Mouse (Mus musculus) limb, embryonic 11.5 days (tissue): ENCODE results near the gene Pacrg. TPM values are rescaled to one million over a fixed set of nuclear protein-coding genes. Genes with fewer than 3 reads are reported as not detected.

Experiments used
- ATAC-seq: fragments of 200-750 bp; cut with Nextera tagmentation; 2 replicates; pipeline ENCODE4 v1.8.0; 2017; ENCODE audit warnings: low read depth; ENCODE audit not compliant: insufficient number of reproducible peaks, low FRiP score, low TSS enrichment
- DNase-seq: peaks from one replicate; pipeline ENCODE4 v3.0.0-alpha.2; 2015; ENCODE audit warnings: low spot score
- H3K27ac ChIP-seq: fragments of 300-500 bp; sonication (generic); replicated peaks from 2 replicates; pipeline ENCODE4 v1.5.1; 2014; ENCODE audit warnings: low read depth, mild to moderate bottlenecking, low read length
- H3K27me3 ChIP-seq: fragments of 300-500 bp; sonication (generic); 2 replicates; pipeline ENCODE4 v1.6.1; 2014; ENCODE audit warnings: mild to moderate bottlenecking, low read length, mixed read lengths; ENCODE audit not compliant: control insufficient read depth, insufficient read depth
- H3K36me3 ChIP-seq: fragments of 300-500 bp; sonication (generic); 2 replicates; pipeline ENCODE4 v1.6.1; 2014; ENCODE audit warnings: mild to moderate bottlenecking, low read length, moderate library complexity, mixed read lengths; ENCODE audit not compliant: control insufficient read depth, insufficient read depth
- H3K4me1 ChIP-seq: fragments of 300-500 bp; sonication (generic); 2 replicates; pipeline ENCODE4 v1.6.1; 2014; ENCODE audit warnings: low read length, mixed read lengths; ENCODE audit not compliant: control insufficient read depth, insufficient read depth
- H3K4me2 ChIP-seq: fragments of 300-500 bp; sonication (generic); 2 replicates; pipeline ENCODE4 v1.6.1; 2014; ENCODE audit warnings: low read depth, mild to moderate bottlenecking, moderate library complexity; ENCODE audit not compliant: severe bottlenecking
- H3K4me3 ChIP-seq: fragments of 300-500 bp; sonication (generic); 2 replicates; pipeline ENCODE4 v1.5.1; 2014; ENCODE audit warnings: low read depth, low read length
- H3K9ac ChIP-seq: fragments of 300-500 bp; sonication (generic); 2 replicates; pipeline ENCODE4 v1.6.1; 2014; ENCODE audit warnings: mild to moderate bottlenecking, low read length
- H3K9me3 ChIP-seq: fragments of 300-500 bp; sonication (generic); 2 replicates; pipeline ENCODE4 v1.6.1; 2016; ENCODE audit warnings: low read length; ENCODE audit not compliant: control insufficient read depth
- WGBS: fragments of 180-500 bp; shearing (Covaris S2); extraction: QIAGEN DNeasy Blood & Tissue Kit; methylation state at CpG from one replicate; pipeline ENCODE4 v1.1.7; 2014; 5-methylcytosine and 5-hydroxymethylcytosine counted together
- polyA plus RNA-seq: library from polyadenylated mRNA; unstranded; fragments of >200 nt; fragmentation: Nextera tagmentation; extraction: Ambion mirVana; gene quantifications from 2 replicates; pipeline ENCODE4 v1.2.1, GENCODE M21; 2014

Gene Pacrg
- polyA plus RNA-seq, 1 experiment from 2014 or later, result 1.3 TPM

GRCm38 (mm10) chr17:10363151-10363550 is 477.0 kb downstream of the Pacrg start:
- Histone ChIP-seq H3K27ac (no peak overlapping the region), H3K4me2 (no peak overlapping the region), H3K36me3 (no peaks in the 10 kb centered on the region), H3K9me3 (no peaks in the 10 kb centered on the region), H3K4me3 (no peak overlapping the region), H3K9ac (no peak overlapping the region), H3K4me1 (no peaks in the 10 kb centered on the region), H3K27me3 (no peaks in the 10 kb centered on the region)
- no peak for DNase-seq
- WGBS, result 79% methylated on average over 3 of the region's 3 CpGs
- ATAC-seq, result no peak

- Histone ChIP-seq H3K27ac (no peak overlapping the region), H3K9me3 (no peaks in the 10 kb centered on the region), H3K9ac (no peak overlapping the region), H3K4me2 (no peak overlapping the region), H3K4me1 (no peaks in the 10 kb centered on the region), H3K36me3 (no peaks in the 10 kb centered on the region), H3K4me3 (no peak overlapping the region), H3K27me3 (no peaks in the 10 kb centered on the region)
- ATAC-seq (no peak), DNase-seq (no peak)
- 91% methylated on average over 7 of the region's 7 CpGs for WGBS
Measured at GRCm38 (mm10) chr17:10361882-10362291, 478.2 kb downstream of the Pacrg start.

GRCm38 (mm10) chr17:10360738-10361137 is 479.4 kb downstream of the Pacrg start:
- DNase-seq, result no peak
- Histone ChIP-seq H3K9me3 (no peaks in the 10 kb centered on the region), H3K27me3 (no peaks in the 10 kb centered on the region), H3K36me3 (no peaks in the 10 kb centered on the region), H3K9ac (no peak overlapping the region), H3K4me2 (no peak overlapping the region), H3K4me3 (no peak overlapping the region), H3K27ac (no peak overlapping the region), H3K4me1 (peaks cover 2% of the 10 kb centered on the region)
- ATAC-seq, result no peak
- 77% methylated on average over 4 of the region's 4 CpGs for WGBS

- H3K27ac ChIP-seq, result no peak overlapping the region
- no peaks in the 10 kb centered on the region for H3K9me3 ChIP-seq
- H3K9ac ChIP-seq, result no peak overlapping the region
- no peak overlapping the region for H3K4me2 ChIP-seq
- H3K4me3 ChIP-seq, result no peak overlapping the region
- no peaks in the 10 kb centered on the region for H3K36me3 ChIP-seq
- 56% methylated on average over 14 of the region's 14 CpGs for WGBS
- DNase-seq (no peak), ATAC-seq (no peak)
- H3K4me1 ChIP-seq, result peaks cover 5% of the 10 kb centered on the region
- no peaks in the 10 kb centered on the region for H3K27me3 ChIP-seq
Measured at GRCm38 (mm10) chr17:10359466-10359865, 480.6 kb downstream of the Pacrg start.

GRCm38 (mm10) chr17:10357348-10357747 is 482.8 kb downstream of the Pacrg start:
- H3K4me1 ChIP-seq, result peaks cover 5% of the 10 kb centered on the region
- H3K27me3 ChIP-seq, result no peaks in the 10 kb centered on the region
- no peak overlapping the region for H3K4me2 ChIP-seq
- H3K4me3 ChIP-seq, result no peak overlapping the region
- no peak for ATAC-seq
- no peak overlapping the region for H3K9ac ChIP-seq
- no peak overlapping the region for H3K27ac ChIP-seq
- no peaks in the 10 kb centered on the region for H3K36me3 ChIP-seq
- H3K9me3 ChIP-seq, result no peaks in the 10 kb centered on the region
- WGBS, result 90% methylated on average over 12 of the region's 12 CpGs
- no peak for DNase-seq

- Histone ChIP-seq H3K9ac (no peak overlapping the region), H3K4me2 (no peak overlapping the region), H3K4me1 (peaks cover 5% of the 10 kb centered on the region), H3K36me3 (no peaks in the 10 kb centered on the region), H3K27ac (no peak overlapping the region), H3K9me3 (no peaks in the 10 kb centered on the region), H3K27me3 (no peaks in the 10 kb centered on the region), H3K4me3 (no peak overlapping the region)
- DNase-seq (no peak), ATAC-seq (no peak)
- WGBS, result 49% methylated on average over 6 of the region's 6 CpGs
Measured at GRCm38 (mm10) chr17:10356294-10356693, 483.8 kb downstream of the Pacrg start.

- no peak overlapping the region for H3K9ac ChIP-seq
- 3% methylated on average over 8 of the region's 8 CpGs for WGBS
- H3K4me1 ChIP-seq, result peaks cover 5% of the 10 kb centered on the region
Measured at GRCm38 (mm10) chr17:10355746-10356145, 484.4 kb downstream of the Pacrg start.

More at GRCm38 (mm10) chr17:10355746-10356145, 484.4 kb downstream of the Pacrg start:
- Histone ChIP-seq H3K9me3 (no peaks in the 10 kb centered on the region), H3K27me3 (no peaks in the 10 kb centered on the region), H3K36me3 (no peaks in the 10 kb centered on the region), H3K4me3 (no peak overlapping the region), H3K4me2 (no peak overlapping the region), H3K27ac (no peak overlapping the region)
- DNase-seq (peak; percentile 64), ATAC-seq (no peak)

Other genes starting within 250 kb of the Pacrg start
- 0.74 and 1.2 TPM in 2 replicates for gene Prkn, start 73 bp upstream of the Pacrg start, polyA plus RNA-seq